Mouse (Mus musculus): ENCODE measurements around the gene Ctnnd2. TPM values are rescaled to one million over a fixed set of nuclear protein-coding genes. Genes with fewer than 3 reads are reported as not detected.

The Ctnnd2 gene
- polyA plus RNA-seq, 1 experiment from 2014 or later: 0.16 TPM

DNA sequence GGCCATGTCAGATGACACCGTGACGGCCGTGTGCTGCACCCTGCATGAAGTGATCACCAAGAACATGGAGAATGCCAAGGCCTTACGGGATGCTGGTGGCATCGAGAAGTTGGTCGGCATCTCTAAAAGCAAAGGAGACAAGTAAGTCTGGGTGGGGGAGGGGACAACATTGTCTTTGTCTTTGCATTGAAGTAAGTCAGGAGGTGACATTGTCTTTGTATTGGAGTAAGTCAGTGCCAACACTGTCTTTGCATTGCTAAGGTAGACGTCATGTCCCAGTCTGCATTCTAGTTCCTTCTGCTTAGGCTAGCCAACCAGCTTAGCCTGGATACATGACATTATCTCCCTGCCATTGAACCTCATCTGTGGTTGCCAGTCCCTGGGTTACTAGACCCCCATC is 794.4 kb downstream of the Ctnnd2 start:
- no peak overlapping the region for H3K4me3 ChIP-seq (replicated peaks)
- H3K4me2 ChIP-seq: no peak overlapping the region
- ATAC-seq (ENCODE audit: insufficient read depth): no peak
- H3K9ac ChIP-seq: no peak overlapping the region
- no peaks in the 10 kb centered on the region for H3K27me3 ChIP-seq
- WGBS (ENCODE audit: insufficient replicate concordance): 81% methylated on average over 7 of the region's 7 CpGs
- H3K4me1 ChIP-seq (replicated peaks): no peaks in the 10 kb centered on the region
- no peaks in the 10 kb centered on the region for H3K9me3 ChIP-seq (replicated peaks)
- no peaks in the 10 kb centered on the region for H3K36me3 ChIP-seq (replicated peaks)
- H3K27ac ChIP-seq (replicated peaks): no peak overlapping the region

DNA sequence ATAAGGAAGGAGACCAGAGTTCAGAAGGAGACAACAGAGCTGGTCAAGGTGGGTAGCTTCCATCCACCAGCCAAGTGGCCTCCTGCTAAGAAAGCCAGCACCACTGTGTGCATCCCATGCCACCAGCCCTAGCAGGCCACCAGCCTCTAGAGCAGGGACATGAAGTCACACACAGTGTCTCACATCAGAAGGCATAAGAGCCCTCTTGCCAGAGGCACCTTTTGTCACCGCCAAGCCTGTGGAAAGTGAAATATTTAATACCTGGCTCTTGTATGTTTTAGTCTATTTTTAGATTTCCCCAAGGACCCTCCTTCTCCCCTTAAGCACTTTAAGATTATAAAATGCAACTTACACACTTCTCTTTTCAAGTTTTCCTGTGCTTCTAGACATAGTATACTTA is 802.0 kb downstream of the Ctnnd2 start:
- ATAC-seq (ENCODE audit: insufficient read depth): no peak
- Histone ChIP-seq H3K4me2 (no peak overlapping the region), H3K4me1 (replicated peaks) (no peaks in the 10 kb centered on the region), H3K9me3 (replicated peaks) (no peaks in the 10 kb centered on the region), H3K27me3 (no peaks in the 10 kb centered on the region), H3K9ac (no peak overlapping the region), H3K27ac (replicated peaks) (no peak overlapping the region), H3K36me3 (replicated peaks) (no peaks in the 10 kb centered on the region), H3K4me3 (replicated peaks) (no peak overlapping the region)
- WGBS (ENCODE audit: insufficient replicate concordance): 58% methylated on average over 1 of the region's 1 CpGs

DNA sequence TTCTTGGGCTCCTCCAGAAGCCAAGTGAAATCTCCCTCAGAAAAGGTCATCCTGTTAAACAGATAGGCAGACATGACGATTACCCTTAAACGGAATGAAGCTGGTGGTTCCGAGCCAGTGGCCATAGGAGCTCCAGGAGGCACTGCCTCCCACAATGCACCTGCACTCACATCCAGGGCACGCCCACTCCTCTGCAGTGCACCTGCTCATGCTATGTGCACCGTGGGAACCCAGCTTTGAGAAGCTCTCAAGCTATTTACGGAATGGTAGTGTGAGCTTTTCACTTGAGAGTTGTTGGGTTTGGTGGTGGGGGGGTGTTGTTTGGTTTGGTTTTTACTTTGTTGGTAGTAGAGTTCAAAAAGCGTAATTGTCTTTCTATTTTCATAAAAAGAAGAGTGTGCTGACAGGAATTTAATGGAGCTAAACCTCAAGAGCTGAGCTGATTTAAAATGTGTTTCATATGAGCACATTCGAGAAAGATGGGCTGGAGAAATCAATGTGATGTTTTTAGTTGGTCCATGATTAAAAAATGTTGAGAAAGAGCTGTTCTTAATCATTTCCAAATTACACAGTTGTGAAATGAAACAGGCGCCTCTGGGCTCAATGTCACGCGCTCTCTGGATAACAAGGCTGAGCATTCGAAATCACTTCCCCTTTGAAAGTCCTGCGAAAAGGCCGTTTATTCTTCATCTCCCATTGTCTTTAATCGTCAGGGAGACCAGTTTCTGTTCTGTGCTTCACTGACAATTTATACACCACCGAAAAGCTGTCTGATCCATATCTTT is 802.8 kb downstream of the Ctnnd2 start:
- no peak overlapping the region for H3K9ac ChIP-seq
- ATAC-seq (ENCODE audit: insufficient read depth): no peak
- H3K4me1 ChIP-seq (replicated peaks): no peaks in the 10 kb centered on the region
- 71% methylated on average over 16 of the region's 16 CpGs for WGBS (ENCODE audit: insufficient replicate concordance)
- no peaks in the 10 kb centered on the region for H3K9me3 ChIP-seq (replicated peaks)
- H3K27ac ChIP-seq (replicated peaks): no peak overlapping the region
- H3K27me3 ChIP-seq: no peaks in the 10 kb centered on the region
- H3K4me3 ChIP-seq (replicated peaks): no peak overlapping the region
- no peaks in the 10 kb centered on the region for H3K36me3 ChIP-seq (replicated peaks)
- no peak overlapping the region for H3K4me2 ChIP-seq

DNA sequence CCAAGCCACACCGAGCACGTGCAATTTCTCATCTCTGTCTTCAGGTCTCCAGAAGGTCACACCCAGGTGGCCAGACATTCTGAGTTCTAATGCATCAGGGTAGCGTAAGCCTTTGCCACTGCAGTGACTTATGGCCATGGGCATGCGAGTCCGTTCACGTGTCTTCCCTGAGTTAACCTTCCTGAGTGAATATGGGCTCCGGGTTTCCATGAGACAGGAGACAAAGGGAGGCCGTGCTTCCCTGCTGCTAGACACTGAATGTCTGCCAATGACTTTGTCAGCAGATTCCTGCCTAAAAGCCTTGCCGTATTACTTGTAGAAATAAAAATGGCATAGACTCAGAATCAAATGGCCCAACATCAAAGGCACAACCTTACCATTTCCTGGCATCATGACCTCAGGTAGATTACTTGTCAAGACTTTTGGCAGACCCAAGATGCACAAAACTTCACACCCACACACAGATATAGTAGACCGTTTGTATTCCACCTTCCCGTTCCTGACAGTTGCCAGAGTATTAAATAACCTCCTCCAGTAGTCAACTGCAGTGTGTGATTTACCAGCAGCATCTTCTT is 804.9 kb downstream of the Ctnnd2 start:
- H3K9me3 ChIP-seq (replicated peaks): no peaks in the 10 kb centered on the region
- no peak overlapping the region for H3K27ac ChIP-seq (replicated peaks)
- H3K4me3 ChIP-seq (replicated peaks): no peak overlapping the region
- WGBS (ENCODE audit: insufficient replicate concordance): 69% methylated on average over 11 of the region's 11 CpGs
- H3K36me3 ChIP-seq (replicated peaks): no peaks in the 10 kb centered on the region
- no peak overlapping the region for H3K4me2 ChIP-seq
- no peaks in the 10 kb centered on the region for H3K4me1 ChIP-seq (replicated peaks)
- H3K9ac ChIP-seq: no peak overlapping the region
- no peak for ATAC-seq (ENCODE audit: insufficient read depth)
- no peaks in the 10 kb centered on the region for H3K27me3 ChIP-seq

DNA sequence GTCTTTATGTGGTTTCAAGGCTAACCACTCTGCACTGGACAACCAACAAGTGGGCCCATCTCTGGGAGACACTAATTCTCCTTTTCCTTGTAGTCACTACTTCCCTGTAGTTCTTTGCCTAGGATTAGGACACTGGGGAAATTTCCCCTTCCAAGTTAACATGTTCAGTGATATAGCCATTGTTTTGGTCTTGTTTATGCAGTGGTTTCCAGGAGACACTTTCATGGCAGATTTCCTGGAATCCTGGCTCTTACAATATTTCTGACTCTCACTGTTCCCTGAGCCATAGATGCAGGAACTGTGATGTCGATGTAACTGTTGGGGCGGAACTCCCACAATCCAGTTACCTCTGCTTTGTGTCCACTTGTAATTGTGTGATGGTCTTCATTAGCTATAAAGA is 814.5 kb downstream of the Ctnnd2 start:
- no peak for ATAC-seq (ENCODE audit: insufficient read depth)
- Histone ChIP-seq H3K4me1 (replicated peaks) (no peaks in the 10 kb centered on the region), H3K27me3 (no peaks in the 10 kb centered on the region), H3K36me3 (replicated peaks) (no peaks in the 10 kb centered on the region), H3K27ac (replicated peaks) (no peak overlapping the region), H3K9me3 (replicated peaks) (no peaks in the 10 kb centered on the region), H3K4me3 (replicated peaks) (no peak overlapping the region), H3K9ac (no peak overlapping the region), H3K4me2 (no peak overlapping the region)
- WGBS (ENCODE audit: insufficient replicate concordance): 76% methylated on average over 2 of the region's 2 CpGs

DNA sequence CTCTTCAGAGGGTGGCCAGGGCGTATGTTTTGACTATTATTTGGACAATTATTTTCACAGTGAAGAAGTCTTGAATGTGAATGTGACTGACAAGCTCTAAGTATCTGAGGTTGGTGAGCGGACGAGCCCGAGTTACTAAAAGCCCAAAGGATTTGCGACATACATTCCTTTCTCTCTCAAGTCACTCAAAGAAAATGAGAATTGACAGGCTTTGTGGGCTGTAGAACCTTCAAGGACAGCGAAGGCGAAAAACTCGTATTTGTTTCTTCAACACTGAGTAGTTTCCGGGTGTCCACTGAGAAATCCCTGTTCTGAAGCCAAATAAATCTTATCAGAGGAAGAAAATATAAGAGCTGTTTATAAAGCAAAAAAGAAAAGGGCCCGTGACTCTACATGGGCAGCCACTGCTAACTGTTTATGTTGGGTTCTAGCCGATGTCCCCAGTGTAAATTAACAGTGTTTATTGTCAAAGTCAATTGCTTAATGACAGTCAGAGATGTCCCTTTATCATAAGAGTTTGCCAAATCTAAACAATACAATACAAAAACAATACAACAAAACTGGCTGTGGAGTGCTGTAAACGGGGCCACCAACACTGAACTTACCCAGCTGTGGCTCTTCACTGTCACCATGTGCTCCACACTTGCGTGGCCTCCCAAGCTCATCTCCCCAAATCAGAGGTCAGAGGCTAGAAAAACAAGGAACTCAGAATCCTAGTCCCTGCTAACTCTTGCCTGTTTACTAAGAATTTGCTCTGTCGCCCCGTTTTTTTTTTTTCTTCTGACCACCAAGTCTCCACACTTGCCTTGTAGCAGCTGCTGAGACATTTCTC is 818.2 kb downstream of the Ctnnd2 start:
- Histone ChIP-seq H3K9ac (no peak overlapping the region), H3K36me3 (replicated peaks) (no peaks in the 10 kb centered on the region), H3K4me3 (replicated peaks) (no peak overlapping the region), H3K9me3 (replicated peaks) (no peaks in the 10 kb centered on the region), H3K27me3 (no peaks in the 10 kb centered on the region), H3K4me2 (no peak overlapping the region), H3K4me1 (replicated peaks) (no peaks in the 10 kb centered on the region), H3K27ac (replicated peaks) (no peak overlapping the region)
- ATAC-seq (ENCODE audit: insufficient read depth): no peak
- WGBS (ENCODE audit: insufficient replicate concordance): 59% methylated on average over 15 of the region's 15 CpGs

DNA sequence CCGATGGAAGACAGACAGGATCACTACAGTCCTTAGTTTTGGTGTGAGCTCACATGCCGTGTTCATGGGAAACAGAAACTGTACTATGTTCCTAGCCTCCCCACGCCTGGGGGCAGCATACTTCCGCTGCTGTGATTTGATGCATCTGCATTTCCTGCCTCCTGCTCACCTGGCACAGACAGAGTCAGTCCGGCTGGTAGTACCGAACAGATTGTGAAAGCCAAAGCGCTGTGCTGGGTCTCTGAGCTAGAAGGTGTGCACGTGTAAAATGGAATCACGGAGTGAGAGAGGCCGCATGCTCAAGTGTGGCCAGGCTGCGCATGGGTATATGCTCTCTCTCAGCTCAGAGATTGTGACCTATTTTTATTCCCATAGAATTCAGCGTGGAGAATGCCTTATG is 820.0 kb downstream of the Ctnnd2 start:
- no peak overlapping the region for H3K4me3 ChIP-seq (replicated peaks)
- no peak overlapping the region for H3K27ac ChIP-seq (replicated peaks)
- H3K4me1 ChIP-seq (replicated peaks): no peaks in the 10 kb centered on the region
- ATAC-seq (ENCODE audit: insufficient read depth): no peak
- H3K9ac ChIP-seq: no peak overlapping the region
- no peaks in the 10 kb centered on the region for H3K27me3 ChIP-seq
- H3K4me2 ChIP-seq: no peak overlapping the region
- no peaks in the 10 kb centered on the region for H3K9me3 ChIP-seq (replicated peaks)
- WGBS (ENCODE audit: insufficient replicate concordance): 73% methylated on average over 12 of the region's 12 CpGs
- H3K36me3 ChIP-seq (replicated peaks): no peaks in the 10 kb centered on the region

DNA sequence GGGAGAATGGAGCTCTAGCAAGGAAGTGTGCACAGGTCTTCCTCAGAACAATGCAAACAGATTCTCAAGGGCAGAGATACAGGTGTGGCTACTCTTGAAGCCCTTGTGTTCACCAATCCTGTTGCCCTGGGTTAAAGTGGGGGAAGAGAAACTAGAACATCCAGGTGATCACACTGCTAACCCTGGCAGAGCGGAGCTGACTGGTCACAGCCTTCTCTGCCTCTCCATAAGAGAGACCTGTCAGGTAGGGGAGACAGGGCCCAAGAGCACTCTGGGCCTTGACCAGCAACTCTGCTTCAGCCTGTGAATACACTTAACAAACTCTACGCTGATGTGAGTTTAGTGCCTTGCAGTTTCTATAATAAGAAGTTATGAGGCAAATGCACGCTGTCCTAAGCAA is 820.5 kb downstream of the Ctnnd2 start:
- WGBS (ENCODE audit: insufficient replicate concordance): 71% methylated on average over 3 of the region's 3 CpGs
- no peak overlapping the region for H3K27ac ChIP-seq (replicated peaks)
- no peak overlapping the region for H3K9ac ChIP-seq
- H3K4me2 ChIP-seq: no peak overlapping the region
- no peak overlapping the region for H3K4me3 ChIP-seq (replicated peaks)
- no peaks in the 10 kb centered on the region for H3K27me3 ChIP-seq
- H3K9me3 ChIP-seq (replicated peaks): no peaks in the 10 kb centered on the region
- no peaks in the 10 kb centered on the region for H3K4me1 ChIP-seq (replicated peaks)
- no peaks in the 10 kb centered on the region for H3K36me3 ChIP-seq (replicated peaks)
- ATAC-seq (ENCODE audit: insufficient read depth): no peak

DNA sequence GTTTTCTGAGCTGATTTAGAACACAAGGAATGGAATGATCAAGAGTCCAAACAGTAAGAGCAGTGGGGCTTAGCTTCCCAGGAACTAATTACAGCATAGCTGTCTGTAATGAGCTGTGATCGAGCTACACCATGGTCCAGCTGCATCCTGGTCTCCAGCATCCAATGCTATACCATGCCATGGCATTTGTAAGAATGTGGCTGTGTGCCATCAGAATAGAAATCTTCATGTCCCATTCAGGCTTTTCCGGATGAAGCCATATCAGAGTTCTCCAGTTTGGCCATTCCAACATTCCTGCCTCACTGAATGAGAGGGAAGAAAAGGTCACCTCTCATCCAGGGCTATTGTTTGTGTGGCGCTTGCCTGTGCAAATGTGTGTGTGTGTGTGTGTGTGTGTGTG is 823.0 kb downstream of the Ctnnd2 start:
- no peaks in the 10 kb centered on the region for H3K9me3 ChIP-seq (replicated peaks)

DNA sequence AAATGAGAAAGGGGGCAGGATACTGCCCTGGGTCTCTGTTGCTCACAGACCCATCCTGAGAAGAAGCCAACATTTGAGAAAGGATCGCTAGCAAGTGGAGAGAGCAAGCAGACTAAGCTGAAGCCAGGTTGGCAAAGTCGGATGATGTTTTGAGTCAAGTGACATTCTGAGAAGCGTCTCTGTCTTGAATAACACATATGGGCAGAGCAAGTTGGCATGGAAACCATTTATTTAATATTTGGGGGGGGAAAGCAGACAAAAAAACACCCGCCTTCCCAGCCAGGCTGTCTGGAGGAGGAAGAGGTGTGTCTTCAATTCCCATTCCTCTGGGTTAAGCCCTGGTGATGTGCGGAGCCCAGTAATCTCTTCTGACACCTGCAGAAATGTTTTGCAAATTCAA is 832.1 kb downstream of the Ctnnd2 start:
- 60% methylated on average over 5 of the region's 5 CpGs for WGBS (ENCODE audit: insufficient replicate concordance)
- H3K4me1 ChIP-seq (replicated peaks): no peaks in the 10 kb centered on the region
- no peaks in the 10 kb centered on the region for H3K36me3 ChIP-seq (replicated peaks)
- H3K4me3 ChIP-seq (replicated peaks): no peak overlapping the region
- no peak overlapping the region for H3K9ac ChIP-seq
- no peak overlapping the region for H3K4me2 ChIP-seq
- ATAC-seq (ENCODE audit: insufficient read depth): no peak
- H3K27me3 ChIP-seq: no peaks in the 10 kb centered on the region
- H3K9me3 ChIP-seq (replicated peaks): no peaks in the 10 kb centered on the region
- H3K27ac ChIP-seq (replicated peaks): no peak overlapping the region

More for the DNA sequence above, 823.0 kb downstream of the Ctnnd2 start:
- Histone ChIP-seq H3K36me3 (replicated peaks) (no peaks in the 10 kb centered on the region), H3K27me3 (no peaks in the 10 kb centered on the region), H3K4me2 (no peak overlapping the region), H3K27ac (replicated peaks) (no peak overlapping the region), H3K4me1 (replicated peaks) (no peaks in the 10 kb centered on the region), H3K9ac (no peak overlapping the region), H3K4me3 (replicated peaks) (no peak overlapping the region)
- ATAC-seq (ENCODE audit: insufficient read depth): no peak
- WGBS (ENCODE audit: insufficient replicate concordance): 59% methylated on average over 3 of the region's 3 CpGs

DNA sequence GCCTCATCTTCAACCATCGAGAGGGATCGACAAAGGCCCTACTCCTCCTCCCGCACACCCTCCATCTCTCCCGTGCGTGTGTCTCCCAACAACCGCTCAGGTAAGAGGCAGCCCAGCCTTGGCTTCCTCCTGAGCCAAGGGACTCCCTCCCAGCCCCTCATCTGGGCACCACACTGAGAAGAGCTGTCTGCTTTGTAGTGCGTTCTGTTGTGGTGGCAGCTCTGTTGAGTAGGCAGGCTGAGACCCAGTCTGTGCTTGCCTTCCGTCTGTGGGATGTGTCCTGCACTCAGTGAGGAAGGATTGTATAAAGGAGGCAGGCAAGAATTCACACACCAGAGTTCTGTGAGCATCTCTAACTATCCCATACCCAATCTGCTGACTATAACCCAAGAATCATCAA is 832.6 kb downstream of the Ctnnd2 start:
- no peaks in the 10 kb centered on the region for H3K27me3 ChIP-seq
- 68% methylated on average over 8 of the region's 8 CpGs for WGBS (ENCODE audit: insufficient replicate concordance)

More for the DNA sequence above, 832.6 kb downstream of the Ctnnd2 start:
- H3K9ac ChIP-seq: no peak overlapping the region
- no peak for ATAC-seq (ENCODE audit: insufficient read depth)
- no peaks in the 10 kb centered on the region for H3K4me1 ChIP-seq (replicated peaks)
- no peak overlapping the region for H3K4me2 ChIP-seq
- no peak overlapping the region for H3K4me3 ChIP-seq (replicated peaks)
- H3K27ac ChIP-seq (replicated peaks): no peak overlapping the region
- H3K9me3 ChIP-seq (replicated peaks): no peaks in the 10 kb centered on the region
- H3K36me3 ChIP-seq (replicated peaks): no peaks in the 10 kb centered on the region
